Mouse (Mus musculus) brain, embryonic 14.5 days (tissue): ENCODE measurements at regions not wholly inside any gene's neighbourhood (a gene's known extent, or its start where the extent isn't known, plus 50 kb on each side); places are given as distances from the start of the nearest gene placed in this dataset.

Source experiments
- CTCF ChIP-seq: fragments of 200-500 bp; IDR thresholded peaks from 2 replicates; pipeline ENCODE4 v1.5.1; 2012; ENCODE audit warnings: inconsistent platforms, mild to moderate bottlenecking, moderate library complexity, borderline replicate concordance; ENCODE audit not compliant: insufficient read depth, insufficient read length; ENCODE audit errors: extremely low read depth
- POLR2A ChIP-seq: fragments of 200-500 bp; IDR thresholded peaks from 2 replicates; pipeline ENCODE4 v1.6.1; 2012; ENCODE audit warnings: mild to moderate bottlenecking, inconsistent platforms, borderline replicate concordance; ENCODE audit not compliant: poor library complexity, insufficient read depth, insufficient read length, severe bottlenecking; ENCODE audit errors: extremely low read depth

DNA sequence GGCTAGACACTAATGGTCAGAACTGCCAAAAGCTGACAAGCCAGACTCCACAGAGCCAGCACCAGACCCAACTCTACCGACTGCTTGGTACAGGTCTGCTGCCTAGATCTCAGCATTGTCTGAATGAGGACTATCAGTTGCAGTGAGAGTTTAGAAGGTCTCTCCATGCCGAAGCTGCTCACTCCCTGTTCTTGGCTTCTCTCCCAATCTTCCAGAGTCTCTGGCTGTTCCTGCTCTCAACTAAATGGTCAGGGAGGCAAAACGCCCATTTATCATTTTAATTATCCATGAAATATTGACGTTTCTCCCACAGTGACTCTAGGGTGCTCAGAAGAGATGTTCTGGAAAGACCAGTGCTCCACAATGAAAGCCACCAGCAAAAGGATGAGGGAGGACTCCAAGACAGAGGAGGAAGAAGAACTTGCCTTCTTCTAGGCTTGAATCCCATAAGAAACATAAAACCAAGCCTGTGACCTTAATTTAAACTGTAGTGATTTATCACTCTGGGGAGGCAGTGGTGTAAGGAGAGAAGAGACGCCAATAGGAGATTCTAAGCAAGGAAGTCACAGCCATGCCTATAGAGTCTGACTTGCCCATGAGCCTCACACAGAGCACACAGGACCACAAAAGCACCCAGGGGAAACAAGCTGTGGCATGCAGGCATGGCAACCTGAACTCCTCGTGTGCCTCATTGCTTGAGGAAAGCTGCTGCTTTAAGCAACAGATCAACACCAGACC is 112.2 kb upstream of the Pkdcc start:
- no peak for TF ChIP-seq POLR2A
- no peak for TF ChIP-seq CTCF
